Comparison of ENCODE assay signal across 11 mouse cellular contexts in genomic region chr6:92071121-92071839, GRCm38 (mm10). TPM values are rescaled to one million over a fixed set of nuclear protein-coding genes. Genes with fewer than 3 reads are reported as not detected.
DNase-seq lines count a peak whose midpoint lies in the region; ATAC-seq and TF ChIP-seq lines count a peak whose summit lies in the region.
"Had no signal": no experiment of that assay in that cellular context is flagged by ENCODE, and none has a peak within 500 bp of the region (broad histone marks: within the 10 kb centered on the region; RNA-seq: fewer than 3 reads in every experiment).

No protein-coding gene starts in this region.

- H3K4me2 ChIP-seq in forebrain, postnatal 0 days (ENCODE audit: low read depth), result no peak overlapping the region
- no peak overlapping the region for H3K4me2 ChIP-seq in forebrain, embryonic 13.5 days
- no peak overlapping the region for H3K4me2 ChIP-seq in midbrain, embryonic 14.5 days (ENCODE audit: low read length)
- H3K4me2 ChIP-seq in midbrain, embryonic 16.5 days (ENCODE audit: low read length), result no peak overlapping the region

- H3K36me3 ChIP-seq in forebrain, postnatal 0 days (ENCODE audit: insufficient read depth), result no peaks in the 10 kb centered on the region
- H3K36me3 ChIP-seq in forebrain, embryonic 13.5 days (ENCODE audit: poor library complexity, severe bottlenecking), result no peaks in the 10 kb centered on the region
- no peaks in the 10 kb centered on the region for H3K36me3 ChIP-seq in midbrain, embryonic 14.5 days (ENCODE audit: control insufficient read depth, insufficient read depth, low read length)
- no peaks in the 10 kb centered on the region for H3K36me3 ChIP-seq in midbrain, embryonic 16.5 days (ENCODE audit: control insufficient read depth, insufficient read depth, low read length)
- no peaks in the 10 kb centered on the region for H3K36me3 ChIP-seq in small intestine, adult 2 months (ENCODE audit: control insufficient read depth, insufficient read depth, low read length)

- TF ChIP-seq CTCF in forebrain, postnatal 0 days (IDR thresholded peaks at IDR 0.05; ENCODE audit: low read depth), result peak; percentile 34
- TF ChIP-seq CTCF in small intestine, adult 2 months (IDR thresholded peaks at IDR 0.05; ENCODE audit: extremely low read depth, insufficient read length, insufficient replicate concordance, low read depth, low read length), result peak; percentile 41; the same call in 1 of the 2 replicates

- H3K27ac ChIP-seq in forebrain, postnatal 0 days (ENCODE audit: low read depth, low read length), result no peak overlapping the region
- H3K27ac ChIP-seq in forebrain, embryonic 13.5 days, result no peak overlapping the region
- no peak overlapping the region for H3K27ac ChIP-seq in midbrain, embryonic 14.5 days (replicated peaks; ENCODE audit: low read depth, low read length)
- H3K27ac ChIP-seq in midbrain, embryonic 16.5 days (ENCODE audit: low read length), result no peak overlapping the region
- H3K27ac ChIP-seq in small intestine, adult 2 months (ENCODE audit: insufficient read depth, low read depth, low read length), result no peak overlapping the region
- H3K27ac ChIP-seq: macrophage had no signal

- no peaks in the 10 kb centered on the region for H3K9me3 ChIP-seq in forebrain, postnatal 0 days (ENCODE audit: low read length)
- no peaks in the 10 kb centered on the region for H3K9me3 ChIP-seq in forebrain, embryonic 13.5 days (replicated peaks)
- H3K9me3 ChIP-seq in midbrain, embryonic 14.5 days (ENCODE audit: control insufficient read depth, low read length), result no peaks in the 10 kb centered on the region
- H3K9me3 ChIP-seq in midbrain, embryonic 16.5 days (replicated peaks; ENCODE audit: control insufficient read depth, low read length, poor library complexity, severe bottlenecking), result no peaks in the 10 kb centered on the region

- H3K4me3 ChIP-seq in forebrain, postnatal 0 days (ENCODE audit: low read depth, low read length), result no peak overlapping the region
- no peak overlapping the region for H3K4me3 ChIP-seq in forebrain, embryonic 13.5 days
- H3K4me3 ChIP-seq in midbrain, embryonic 14.5 days (replicated peaks; ENCODE audit: low read depth, low read length), result no peak overlapping the region
- H3K4me3 ChIP-seq in midbrain, embryonic 16.5 days (ENCODE audit: low read depth, low read length), result no peak overlapping the region
- H3K4me3 ChIP-seq in small intestine, adult 2 months (ENCODE audit: low read depth, low read length), result no peak overlapping the region
- H3K4me3 ChIP-seq: myocyte had no signal

- no peak for DNase-seq in forebrain, postnatal 0 days
- peak; percentile 19 for DNase-seq in midbrain, embryonic 14.5 days
- peak; percentile 68 to 89 for DNase-seq in kidney, postnatal 25 days
- DNase-seq in layer of hippocampus, postnatal 25 days (ENCODE audit: extremely low spot score in 1 of 2, low spot score in 1 of 2), result no peak
- no peak for DNase-seq in thymus, postnatal 36 days
- DNase-seq: right cerebral cortex, adult 18-20 months had no signal

- no peaks in the 10 kb centered on the region for H3K27me3 ChIP-seq in forebrain, postnatal 0 days (ENCODE audit: insufficient read depth, low read length)
- peaks cover 3% of the 10 kb centered on the region; the same call in 1 of the 2 replicates for H3K27me3 ChIP-seq in forebrain, embryonic 13.5 days
- H3K27me3 ChIP-seq in midbrain, embryonic 14.5 days (ENCODE audit: control insufficient read depth, insufficient read depth, low read length), result no peaks in the 10 kb centered on the region
- no peaks in the 10 kb centered on the region for H3K27me3 ChIP-seq in midbrain, embryonic 16.5 days (ENCODE audit: control insufficient read depth, insufficient read depth, low read depth, low read length)
- H3K27me3 ChIP-seq in small intestine, adult 2 months (ENCODE audit: control insufficient read depth, insufficient read depth, low read length), result no peaks in the 10 kb centered on the region

- no peaks in the 10 kb centered on the region for H3K4me1 ChIP-seq in forebrain, postnatal 0 days (ENCODE audit: insufficient read depth)
- no peaks in the 10 kb centered on the region for H3K4me1 ChIP-seq in forebrain, embryonic 13.5 days
- H3K4me1 ChIP-seq in midbrain, embryonic 14.5 days (ENCODE audit: control insufficient read depth, insufficient read depth, low read length), result no peaks in the 10 kb centered on the region
- H3K4me1 ChIP-seq in midbrain, embryonic 16.5 days (ENCODE audit: control insufficient read depth, insufficient read depth, low read length), result no peaks in the 10 kb centered on the region
- H3K4me1 ChIP-seq in small intestine, adult 2 months (ENCODE audit: control insufficient read depth, insufficient read depth, insufficient read length, low read length), result peaks cover 2% of the 10 kb centered on the region; the same call in 1 of the 2 replicates

- no peak for ATAC-seq in forebrain, postnatal 0 days
- ATAC-seq in forebrain, embryonic 13.5 days, result no peak
- no peak for ATAC-seq in midbrain, embryonic 14.5 days (ENCODE audit: low FRiP score, low TSS enrichment)
- ATAC-seq in midbrain, embryonic 16.5 days, result no peak

- no peak overlapping the region for H3K9ac ChIP-seq in forebrain, postnatal 0 days
- H3K9ac ChIP-seq in forebrain, embryonic 13.5 days, result no peak overlapping the region
- H3K9ac ChIP-seq in midbrain, embryonic 14.5 days (replicated peaks; ENCODE audit: low read length), result no peak overlapping the region
- no peak overlapping the region for H3K9ac ChIP-seq in midbrain, embryonic 16.5 days (ENCODE audit: low read depth, low read length)

- WGBS in forebrain, postnatal 0 days, result 50% methylated on average over 15 of the region's 15 CpGs
- WGBS in forebrain, embryonic 13.5 days, result 52% methylated on average over 15 of the region's 15 CpGs
- 50% methylated on average over 15 of the region's 15 CpGs for WGBS in midbrain, embryonic 14.5 days
- 53% methylated on average over 15 of the region's 15 CpGs for WGBS in midbrain, embryonic 16.5 days
- 23% methylated on average over 15 of the region's 15 CpGs for WGBS in small intestine, adult 2 months

- no peak for TF ChIP-seq POLR2A in small intestine, adult 2 months (IDR thresholded peaks at IDR 0.05; ENCODE audit: low read depth, low read length)

RNA-seq across cellular contexts. Expression of gene Nr2c2, which starts 19.9 kb away (rescaled TPM):
- 62.6 and 78.9 TPM in 2 replicates for total RNA-seq in forebrain, postnatal 0 days (2014; rRNA removed)
- polyA plus RNA-seq in forebrain, postnatal 0 days (2015; fragmentation: Nextera tagmentation; extraction: Ambion mirVana), result 23.9 and 32.6 TPM in 2 replicates
- polyA plus RNA-seq in forebrain, embryonic 13.5 days (2015; fragmentation: Nextera tagmentation; extraction: Ambion mirVana), result 21.7 and 24.9 TPM in 2 replicates
- 30.1 and 35.0 TPM in 2 replicates for polyA plus RNA-seq in midbrain, embryonic 14.5 days (2014; fragmentation: Nextera tagmentation; extraction: Ambion mirVana)
- 18.7 and 23.4 TPM in 2 replicates for polyA plus RNA-seq in midbrain, embryonic 16.5 days (2015; fragmentation: Nextera tagmentation; extraction: Ambion mirVana)
- 5.2 and 12.5 TPM in 2 replicates for polyA plus RNA-seq in small intestine, adult 2 months (2012; rRNA removed)
- total RNA-seq in layer of hippocampus, postnatal 25 days (2021), result 10 to 100 TPM; 84.3 to 90.7 TPM

Comparison
In these comparisons a context has a peak if more than half of its experiments do, and no peak if none do; other contexts are left out.
1. DNase-seq: peak in midbrain, embryonic 14.5 days (single experiment) and kidney, postnatal 25 days (2 of 2); none in forebrain, postnatal 0 days (single experiment), layer of hippocampus, postnatal 25 days (0 of 2) and thymus, postnatal 36 days (0 of 2).